Mouse (Mus musculus): ENCODE results near the gene Hexim2.

- TF ChIP-seq CTCF (IDR thresholded peaks at IDR 0.05; ENCODE audit: borderline replicate concordance, extremely low read depth, insufficient read depth, insufficient read length) (peak; percentile 100), POLR2A (IDR thresholded peaks at IDR 0.05; ENCODE audit: borderline replicate concordance, extremely low read depth, insufficient read depth, insufficient read length, poor library complexity, severe bottlenecking) (no peak)
Measured at GRCm38 (mm10) chr11:103102725-103103349, 29.4 kb upstream of the Hexim2 start.

Measured in brain, embryonic 14.5 days (tissue).